Mouse (Mus musculus) neural tube, embryonic 14.5 days (tissue): ENCODE measurements around the gene Sytl2. TPM values are rescaled to one million over a fixed set of nuclear protein-coding genes. Genes with fewer than 3 reads are reported as not detected.

ENCODE experiments used
- ATAC-seq: fragments of 200-750 bp; cut with Nextera tagmentation; 2 replicates; pipeline ENCODE4 v1.8.0; 2017; ENCODE audit warnings: low read depth, mild to moderate bottlenecking, moderate TSS enrichment, moderate library complexity
- H3K27ac ChIP-seq: fragments of 300-500 bp; sonication (generic); 2 replicates; pipeline ENCODE4 v1.5.1; 2014; ENCODE audit warnings: low read depth, mild to moderate bottlenecking, control low read depth, low read length, moderate library complexity, mixed read lengths
- H3K27me3 ChIP-seq: fragments of 300-500 bp; sonication (generic); 2 replicates; pipeline ENCODE4 v1.6.1; 2014; ENCODE audit warnings: low read length; ENCODE audit not compliant: control insufficient read depth, insufficient read depth
- H3K36me3 ChIP-seq: fragments of 300-500 bp; sonication (generic); 2 replicates; pipeline ENCODE4 v1.6.1; 2014; ENCODE audit warnings: low read length, mixed read lengths; ENCODE audit not compliant: control insufficient read depth, insufficient read depth
- H3K4me1 ChIP-seq: fragments of 300-500 bp; sonication (generic); 2 replicates; pipeline ENCODE4 v1.6.1; 2014; ENCODE audit warnings: low read length; ENCODE audit not compliant: control insufficient read depth, insufficient read depth
- H3K4me2 ChIP-seq: fragments of 300-500 bp; sonication (generic); 2 replicates; pipeline ENCODE4 v1.6.1; 2014; ENCODE audit warnings: mild to moderate bottlenecking, low read depth, low read length, control low read depth
- H3K4me3 ChIP-seq: fragments of 300-500 bp; sonication (generic); 2 replicates; pipeline ENCODE4 v1.5.1; 2014; ENCODE audit warnings: low read depth, low read length, control low read depth, mixed read lengths
- H3K9ac ChIP-seq: fragments of 300-500 bp; sonication (generic); replicated peaks from 2 replicates; pipeline ENCODE4 v1.6.1; 2014; ENCODE audit warnings: low read depth, mild to moderate bottlenecking, control low read depth, low read length, mixed read lengths
- H3K9me3 ChIP-seq: fragments of 300-500 bp; sonication (generic); 2 replicates; pipeline ENCODE4 v1.6.1; 2016; ENCODE audit warnings: low read length; ENCODE audit not compliant: control insufficient read depth
- WGBS: fragments of 180-500 bp; shearing (Covaris S2); extraction: QIAGEN DNeasy Blood & Tissue Kit; methylation state at CpG from one replicate; pipeline ENCODE4 v1.1.7; 2014; 5-methylcytosine and 5-hydroxymethylcytosine counted together
- polyA plus RNA-seq: library from polyadenylated mRNA; unstranded; fragments of >200 nt; fragmentation: Nextera tagmentation; extraction: Ambion mirVana; gene quantifications from 2 replicates; pipeline ENCODE4 v1.2.1, GENCODE M21; 2014

The Sytl2 gene
- polyA plus RNA-seq, 1 experiment from 2014 or later = 10.8 TPM

DNA sequence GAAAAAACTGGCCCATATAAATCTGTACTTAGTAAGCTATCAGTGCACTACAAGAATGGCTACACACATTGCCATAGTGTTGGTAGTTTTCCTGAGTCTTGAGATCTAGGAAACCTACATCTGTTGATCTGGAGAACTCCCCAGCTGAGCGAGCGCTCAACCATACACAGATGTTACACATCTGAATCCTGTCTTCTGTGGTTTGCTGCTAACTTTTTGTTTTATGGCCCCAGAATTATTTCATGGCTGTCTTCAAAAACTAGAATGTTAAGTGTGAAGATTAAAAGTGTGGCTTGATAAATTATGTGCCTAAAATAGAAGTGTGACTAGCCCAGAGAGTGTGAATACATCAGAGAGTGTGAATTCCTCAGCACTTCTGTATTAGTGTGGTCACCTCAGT, 82.4 kb downstream of the Sytl2 start:
- Histone ChIP-seq H3K4me3 (no peak overlapping the region), H3K9ac (no peak overlapping the region), H3K36me3 (no peaks in the 10 kb centered on the region), H3K27ac (no peak overlapping the region), H3K27me3 (no peaks in the 10 kb centered on the region), H3K4me2 (no peak overlapping the region), H3K4me1 (0 out of 2 replicates have a peak, but pooled peaks cover 3% of the 10 kb centered on the region), H3K9me3 (no peaks in the 10 kb centered on the region)
- no peak for ATAC-seq
- 90% methylated on average over 2 of the region's 2 CpGs for WGBS

DNA sequence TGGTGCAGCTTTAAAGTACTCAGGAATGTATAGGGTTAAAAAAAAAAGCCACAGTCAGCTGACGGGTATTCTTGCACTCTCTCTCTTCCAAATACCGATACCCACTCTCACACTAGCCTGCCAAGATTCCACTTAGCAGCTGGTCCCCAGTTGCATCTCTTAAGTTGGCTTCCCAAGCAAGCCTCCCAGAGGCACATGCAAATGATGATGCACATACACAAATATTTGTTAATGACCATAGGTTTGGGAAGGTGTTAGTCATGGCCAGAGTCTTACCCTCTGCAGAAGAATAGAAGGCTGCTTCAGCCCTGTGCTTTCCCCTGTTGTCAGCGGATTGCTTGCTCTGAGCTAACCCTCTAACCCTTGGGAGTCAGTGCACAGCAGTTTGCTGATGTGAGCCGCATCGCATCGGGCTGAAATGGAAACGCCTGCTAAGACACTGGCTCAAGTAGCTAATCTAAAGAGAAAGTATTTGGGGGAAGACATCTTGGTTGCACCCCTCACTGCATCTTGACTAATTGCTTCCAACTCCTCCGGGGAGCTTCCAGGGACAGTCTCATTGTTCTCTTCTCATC, 84.9 kb downstream of the Sytl2 start:
- ATAC-seq = peak; percentile 86
- no peaks in the 10 kb centered on the region for H3K9me3 ChIP-seq
- H3K9ac ChIP-seq = no peak overlapping the region; the same call in 1 of the 2 replicates
- 3% methylated on average over 8 of the region's 8 CpGs for WGBS
- no peak overlapping the region for H3K27ac ChIP-seq
- H3K27me3 ChIP-seq = no peaks in the 10 kb centered on the region
- peak overlapping the region; percentile 13 for H3K4me3 ChIP-seq
- no peaks in the 10 kb centered on the region for H3K36me3 ChIP-seq
- H3K4me2 ChIP-seq = peak overlapping the region; percentile 45
- 0 out of 2 replicates have a peak, but pooled peaks cover 3% of the 10 kb centered on the region for H3K4me1 ChIP-seq

DNA sequence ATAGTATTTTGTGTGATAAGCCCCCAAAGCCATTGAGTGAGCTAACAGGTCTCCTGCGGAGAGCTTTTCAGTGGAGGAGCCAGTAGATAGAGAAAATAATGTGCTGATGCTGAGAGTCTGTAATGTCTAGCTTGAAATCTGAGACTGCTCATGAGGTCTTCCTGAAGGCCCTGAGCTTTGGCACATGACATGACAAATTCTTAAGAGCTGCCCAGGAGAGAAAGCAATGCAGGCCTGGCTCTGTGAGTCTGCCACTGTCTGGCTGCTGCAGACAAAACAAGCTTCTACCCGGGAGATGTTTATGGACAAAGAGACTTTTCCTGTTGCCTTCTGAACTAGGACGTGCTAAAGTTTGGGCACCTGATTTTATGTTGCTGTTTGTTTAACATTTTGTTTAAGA, 87.7 kb downstream of the Sytl2 start:
- Histone ChIP-seq H3K9ac (no peak overlapping the region), H3K4me2 (no peak overlapping the region), H3K36me3 (no peaks in the 10 kb centered on the region), H3K9me3 (no peaks in the 10 kb centered on the region), H3K27me3 (no peaks in the 10 kb centered on the region), H3K27ac (no peak overlapping the region), H3K4me1 (0 out of 2 replicates have a peak, but pooled peaks cover 3% of the 10 kb centered on the region), H3K4me3 (no peak overlapping the region)
- 45% methylated on average over 3 of the region's 3 CpGs for WGBS
- no peak for ATAC-seq

DNA sequence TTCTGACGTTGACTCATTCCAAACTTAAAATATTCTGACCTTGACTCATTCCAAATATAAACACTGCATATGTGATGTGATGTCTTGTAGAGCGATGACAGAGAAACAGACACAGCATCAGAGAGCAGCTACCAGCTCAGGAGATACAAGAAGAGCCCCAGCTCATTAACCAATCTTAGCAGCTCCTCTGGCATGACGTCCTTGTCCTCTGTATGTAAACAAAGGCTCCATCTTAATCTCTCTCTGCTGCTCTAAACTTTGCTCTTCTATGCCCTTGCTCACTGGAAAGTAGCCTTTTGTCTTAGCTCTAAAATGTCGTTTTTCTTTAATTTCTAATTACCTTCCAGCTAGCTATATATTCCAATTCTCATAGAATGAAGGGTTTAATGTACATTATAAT, 93.0 kb downstream of the Sytl2 start:
- Histone ChIP-seq H3K4me1 (no peaks in the 10 kb centered on the region), H3K36me3 (no peaks in the 10 kb centered on the region), H3K4me2 (no peak overlapping the region), H3K4me3 (no peak overlapping the region), H3K27ac (no peak overlapping the region), H3K9me3 (no peaks in the 10 kb centered on the region), H3K9ac (no peak overlapping the region), H3K27me3 (no peaks in the 10 kb centered on the region)
- no peak for ATAC-seq
- WGBS = 74% methylated on average over 4 of the region's 4 CpGs

- Histone ChIP-seq H3K9me3 (no peaks in the 10 kb centered on the region), H3K9ac (no peak overlapping the region), H3K27ac (no peak overlapping the region), H3K36me3 (no peaks in the 10 kb centered on the region), H3K4me2 (no peak overlapping the region), H3K4me1 (no peaks in the 10 kb centered on the region), H3K4me3 (no peak overlapping the region), H3K27me3 (no peaks in the 10 kb centered on the region)
- 61% methylated on average over 5 of the region's 5 CpGs for WGBS
- no peak for ATAC-seq
These were observed 93.9 kb downstream of the Sytl2 start for GRCm38 (mm10) chr7:90395928-90396327.

- Histone ChIP-seq H3K27ac (no peak overlapping the region), H3K4me3 (no peak overlapping the region), H3K4me1 (no peaks in the 10 kb centered on the region), H3K36me3 (no peaks in the 10 kb centered on the region), H3K4me2 (no peak overlapping the region), H3K9me3 (no peaks in the 10 kb centered on the region), H3K9ac (no peak overlapping the region), H3K27me3 (no peaks in the 10 kb centered on the region)
- 46% methylated on average over 3 of the region's 3 CpGs for WGBS
- peak; percentile 31; the same call in 1 of the 2 replicates for ATAC-seq
These were observed 107.9 kb downstream of the Sytl2 start for GRCm38 (mm10) chr7:90409934-90410333.

- H3K4me2 ChIP-seq = peak within 1 kb of the TSS; percentile 53
- no peaks in the 10 kb centered on the region for H3K9me3 ChIP-seq
- WGBS = 29% methylated on average over 29 of the region's 29 CpGs
- H3K9ac ChIP-seq = peak within 1 kb of the TSS; percentile 29
- peak within 1 kb of the TSS; percentile 34 for H3K4me3 ChIP-seq
- no peak within 1 kb of the TSS for H3K27ac ChIP-seq
- peak; percentile 100 for ATAC-seq
- no peaks in the 10 kb centered on the region for H3K36me3 ChIP-seq
- H3K4me1 ChIP-seq = peaks cover 5% of the 10 kb centered on the region; the same call in 1 of the 2 replicates
- no peaks in the 10 kb centered on the region for H3K27me3 ChIP-seq
These were observed 124.3 kb downstream of the Sytl2 start, which contains the start of gene Ccdc89 for GRCm38 (mm10) chr7:90426020-90427001. Gene Ccdc89 (plus strand): TSS chr7:90426577.

DNA sequence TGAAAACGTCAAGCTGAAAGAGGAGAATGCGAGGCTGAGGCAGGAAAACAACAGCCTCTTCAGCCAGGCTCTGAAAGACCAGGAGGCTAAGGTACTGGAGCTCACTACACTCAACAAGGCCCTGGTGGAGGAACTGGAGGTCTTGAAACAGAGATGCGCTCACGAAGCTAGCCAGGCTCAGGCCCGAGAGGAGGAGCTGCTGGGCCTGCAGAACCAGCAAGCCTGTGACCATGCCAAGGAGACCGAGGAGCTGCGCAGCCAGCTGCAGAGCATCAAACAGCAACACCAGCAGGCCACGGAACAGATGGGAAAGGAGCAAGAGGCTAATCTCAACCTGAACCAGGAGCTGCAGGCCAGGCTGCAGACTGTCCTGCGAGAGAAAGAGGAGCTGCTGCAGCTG, 125.0 kb downstream of the Sytl2 start:
- H3K4me1 ChIP-seq = peaks cover 5% of the 10 kb centered on the region; the same call in 1 of the 2 replicates
- peak overlapping the region; percentile 53 for H3K4me2 ChIP-seq
- H3K27me3 ChIP-seq = no peaks in the 10 kb centered on the region
- no peaks in the 10 kb centered on the region for H3K9me3 ChIP-seq
- peak overlapping the region; percentile 29; the same call in 1 of the 2 replicates for H3K9ac ChIP-seq
- no peaks in the 10 kb centered on the region for H3K36me3 ChIP-seq
- no peak for ATAC-seq
- WGBS = 68% methylated on average over 9 of the region's 9 CpGs
- no peak overlapping the region for H3K27ac ChIP-seq
- H3K4me3 ChIP-seq = peak overlapping the region; percentile 34

- H3K9ac ChIP-seq = no peak overlapping the region
- no peak overlapping the region for H3K27ac ChIP-seq
- H3K4me3 ChIP-seq = no peak overlapping the region
- H3K27me3 ChIP-seq = no peaks in the 10 kb centered on the region
- H3K4me2 ChIP-seq = no peak overlapping the region
- H3K9me3 ChIP-seq = no peaks in the 10 kb centered on the region
- H3K36me3 ChIP-seq = no peaks in the 10 kb centered on the region
- no peaks in the 10 kb centered on the region for H3K4me1 ChIP-seq
- no peak for ATAC-seq
These were observed 130.2 kb downstream of the Sytl2 start for GRCm38 (mm10) chr7:90432221-90432620.
